Mouse (Mus musculus): ENCODE measurements around the gene Ifna16. TPM values are rescaled to one million over a fixed set of nuclear protein-coding genes. Genes with fewer than 3 reads are reported as not detected.

Ifna16 gene
- polyA plus RNA-seq (2016; fragmentation: Nextera tagmentation; extraction: Ambion mirVana), result not detected in 2 replicates

DNA sequence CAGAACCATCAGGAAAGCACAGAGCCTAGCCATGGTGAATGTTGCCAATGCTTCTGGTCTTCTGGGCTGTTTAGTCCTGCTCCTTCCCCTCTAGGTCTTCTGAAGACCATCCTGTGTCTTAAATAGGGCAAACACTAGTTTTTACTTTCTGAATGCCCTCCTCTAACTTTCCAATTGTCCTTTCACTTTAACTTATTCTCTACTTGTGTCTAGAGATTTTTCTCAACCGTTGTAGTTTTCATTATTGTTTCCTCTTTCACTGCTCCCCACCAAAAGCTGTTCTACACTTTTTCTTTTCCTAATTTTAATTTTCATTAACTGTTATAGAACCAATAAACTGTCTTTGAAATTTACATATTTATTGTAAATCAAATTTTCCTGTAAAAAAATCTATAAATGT lies at the start of gene Ifna16:
Ifna16 (minus strand) TSS at position 101 of the 400 bp plus-strand sequence.
- Histone ChIP-seq H3K9ac (no peak within 1 kb of the TSS), H3K4me2 (replicated peaks) (no peak within 1 kb of the TSS), H3K36me3 (no peaks in the 10 kb centered on the region), H3K27me3 (no peaks in the 10 kb centered on the region), H3K27ac (no peak within 1 kb of the TSS), H3K9me3 (replicated peaks) (no peaks in the 10 kb centered on the region), H3K4me1 (no peaks in the 10 kb centered on the region), H3K4me3 (no peak within 1 kb of the TSS)
- no peak for ATAC-seq (ENCODE audit: low FRiP score)
- WGBS, result 93% methylated on average over 1 of the region's 1 CpGs

- Histone ChIP-seq H3K4me2 (replicated peaks) (no peak overlapping the region), H3K36me3 (peaks cover 8% of the 10 kb centered on the region), H3K9ac (no peak overlapping the region), H3K9me3 (replicated peaks) (no peaks in the 10 kb centered on the region), H3K4me1 (peaks cover 21% of the 10 kb centered on the region), H3K4me3 (no peak overlapping the region), H3K27me3 (0 out of 2 replicates have a peak, but pooled peaks cover 2% of the 10 kb centered on the region), H3K27ac (peak overlapping the region; percentile 40; the same call in 1 of the 2 replicates)
- WGBS, result 64% methylated on average over 8 of the region's 8 CpGs
- no peak for ATAC-seq (ENCODE audit: low FRiP score)
Measured at GRCm38 (mm10) chr4:88723497-88724090, 46.9 kb upstream of the Ifna16 start.

- Histone ChIP-seq H3K27ac (peak within 1 kb of the TSS; percentile 99), H3K9me3 (replicated peaks) (no peaks in the 10 kb centered on the region), H3K36me3 (peaks cover 12% of the 10 kb centered on the region), H3K4me1 (peaks cover 26% of the 10 kb centered on the region), H3K4me2 (replicated peaks) (peak within 1 kb of the TSS; percentile 81), H3K27me3 (no peaks in the 10 kb centered on the region), H3K9ac (peak within 1 kb of the TSS; percentile 99), H3K4me3 (peak within 1 kb of the TSS; percentile 92)
- peak; percentile 97 for ATAC-seq (ENCODE audit: low FRiP score)
- WGBS, result under 1% methylated on average over 81 of the region's 82 CpGs
Measured at GRCm38 (mm10) chr4:88721791-88722721, 45.3 kb upstream of the Ifna16 start, which contains the start of the genes Gm26566 and Klhl9. Gm26566 (plus strand) TSS chr4:88721805. Klhl9 (minus strand) TSS chr4:88722465.

DNA sequence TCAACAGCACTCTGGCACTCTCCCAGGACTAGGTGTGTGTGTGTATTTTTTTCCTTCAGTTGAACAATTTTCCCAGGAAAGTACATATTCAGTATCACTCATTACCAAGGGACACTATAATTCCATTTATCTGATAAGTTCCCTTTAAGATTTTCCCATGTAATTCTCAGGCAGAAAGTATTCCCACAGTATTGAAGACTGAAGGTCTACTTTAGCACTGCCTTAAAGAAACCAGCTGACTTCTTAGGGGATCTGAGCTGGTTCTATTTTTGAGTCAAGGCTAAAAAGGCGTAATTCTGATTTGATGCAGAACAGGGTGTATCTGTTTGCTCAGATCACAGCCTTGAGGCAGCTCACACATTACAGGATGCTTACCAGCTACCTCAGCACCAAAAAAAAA lies 42.0 kb upstream of the Ifna16 start:
- no peak overlapping the region for H3K9ac ChIP-seq
- 66% methylated on average over 1 of the region's 1 CpGs for WGBS
- H3K36me3 ChIP-seq, result peaks cover 28% of the 10 kb centered on the region

GRCm38 (mm10) chr4:88715059-88715458 lies 38.3 kb upstream of the Ifna16 start:
- Histone ChIP-seq H3K9ac (no peak overlapping the region), H3K27ac (no peak overlapping the region), H3K27me3 (no peaks in the 10 kb centered on the region), H3K9me3 (replicated peaks) (no peaks in the 10 kb centered on the region; the same call in 1 of the 2 replicates), H3K4me1 (peaks cover 13% of the 10 kb centered on the region), H3K4me3 (no peak overlapping the region), H3K4me2 (replicated peaks) (no peak overlapping the region), H3K36me3 (peaks cover 26% of the 10 kb centered on the region)
- no peak for ATAC-seq (ENCODE audit: low FRiP score)

More for the DNA sequence above, 42.0 kb upstream of the Ifna16 start:
- Histone ChIP-seq H3K27me3 (no peaks in the 10 kb centered on the region), H3K4me1 (peaks cover 26% of the 10 kb centered on the region), H3K4me3 (peak overlapping the region; percentile 15; the same call in 1 of the 2 replicates), H3K4me2 (replicated peaks) (peak overlapping the region; percentile 81), H3K9me3 (replicated peaks) (no peaks in the 10 kb centered on the region), H3K27ac (no peak overlapping the region)
- ATAC-seq (ENCODE audit: low FRiP score), result no peak

DNA sequence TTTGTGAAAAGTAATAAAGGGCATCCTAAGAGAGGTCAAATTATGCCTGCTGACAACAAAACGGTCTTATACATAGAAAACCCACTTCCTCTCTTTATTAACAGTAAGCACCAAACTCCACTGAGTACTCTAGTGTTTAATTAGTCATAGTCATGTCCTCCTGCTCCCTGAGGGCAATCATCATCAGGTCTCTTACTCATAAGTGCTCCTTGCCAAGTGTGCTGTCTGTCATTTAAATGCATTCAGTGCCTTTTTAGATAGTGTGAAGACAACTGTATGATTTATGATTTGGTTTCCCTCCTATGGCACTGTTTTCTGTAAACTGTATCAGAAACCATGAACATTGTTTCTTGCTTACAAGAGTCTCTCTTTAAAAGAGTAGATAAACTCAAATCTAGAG lies 37.6 kb upstream of the Ifna16 start:
- H3K4me3 ChIP-seq, result no peak overlapping the region
- WGBS, result 88% methylated on average over 1 of the region's 1 CpGs
- peaks cover 24% of the 10 kb centered on the region for H3K36me3 ChIP-seq

GRCm38 (mm10) chr4:88707128-88707826 lies 30.6 kb upstream of the Ifna16 start:
- no peak overlapping the region for H3K9ac ChIP-seq
- H3K36me3 ChIP-seq, result no peaks in the 10 kb centered on the region
- H3K4me1 ChIP-seq, result no peaks in the 10 kb centered on the region
- 91% methylated on average over 1 of the region's 1 CpGs for WGBS
- H3K27ac ChIP-seq, result no peak overlapping the region
- H3K9me3 ChIP-seq (replicated peaks), result no peaks in the 10 kb centered on the region; the same call in 1 of the 2 replicates
- H3K4me3 ChIP-seq, result no peak overlapping the region
- H3K4me2 ChIP-seq (replicated peaks), result no peak overlapping the region
- H3K27me3 ChIP-seq, result no peaks in the 10 kb centered on the region
- ATAC-seq (ENCODE audit: low FRiP score), result no peak

More for the DNA sequence above, 37.6 kb upstream of the Ifna16 start:
- H3K9me3 ChIP-seq (replicated peaks), result no peaks in the 10 kb centered on the region; the same call in 1 of the 2 replicates
- peaks cover 9% of the 10 kb centered on the region for H3K4me1 ChIP-seq
- H3K4me2 ChIP-seq (replicated peaks), result no peak overlapping the region
- no peak overlapping the region for H3K27ac ChIP-seq
- no peak for ATAC-seq (ENCODE audit: low FRiP score)
- no peaks in the 10 kb centered on the region for H3K27me3 ChIP-seq
- H3K9ac ChIP-seq, result no peak overlapping the region

DNA sequence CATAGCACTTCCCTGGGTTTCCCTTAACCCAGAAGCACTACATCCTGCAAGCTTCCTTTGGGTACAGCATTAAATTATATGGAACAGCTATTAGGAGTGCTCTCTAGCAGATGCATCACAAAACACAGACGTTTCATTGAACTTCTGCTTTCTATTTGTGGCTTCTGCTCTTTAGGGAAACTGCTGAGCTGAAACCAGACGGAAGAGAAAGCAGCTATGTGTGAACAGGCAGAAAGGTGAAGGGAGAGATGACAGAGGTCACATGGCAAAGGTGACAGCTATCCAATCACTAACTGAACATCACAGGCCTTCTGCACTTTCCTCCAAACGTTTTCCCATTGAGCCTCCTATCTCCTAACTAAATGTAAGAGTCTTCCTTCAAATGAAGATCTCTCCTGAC lies 29.2 kb upstream of the Ifna16 start:
- no peak overlapping the region for H3K4me2 ChIP-seq (replicated peaks)
- no peak overlapping the region for H3K4me3 ChIP-seq
- H3K9me3 ChIP-seq (replicated peaks), result no peaks in the 10 kb centered on the region
- no peak overlapping the region for H3K27ac ChIP-seq
- no peak overlapping the region for H3K9ac ChIP-seq
- no peak for ATAC-seq (ENCODE audit: low FRiP score)
- no peaks in the 10 kb centered on the region for H3K36me3 ChIP-seq
- 51% methylated on average over 3 of the region's 3 CpGs for WGBS
- H3K27me3 ChIP-seq, result no peaks in the 10 kb centered on the region
- no peaks in the 10 kb centered on the region for H3K4me1 ChIP-seq

DNA sequence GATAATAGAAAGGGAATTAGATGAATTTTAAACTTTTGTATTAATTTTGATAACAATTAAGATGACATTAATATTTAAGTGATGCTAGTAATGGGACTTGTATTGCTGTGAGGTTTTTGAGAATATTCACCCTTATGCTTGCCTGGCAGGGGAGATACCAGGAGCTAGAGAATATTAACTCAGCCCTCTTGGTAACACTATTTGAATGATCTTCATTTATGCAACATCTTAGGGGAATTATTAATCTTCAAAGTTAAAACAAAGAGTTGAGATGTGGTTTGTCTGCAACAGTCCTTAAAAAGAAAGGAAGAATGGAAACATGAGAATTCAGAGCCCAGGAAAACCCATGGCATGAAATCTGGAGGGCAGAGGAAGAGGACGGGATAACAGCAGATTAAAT lies 22.6 kb upstream of the Ifna16 start:
- Histone ChIP-seq H3K9me3 (replicated peaks) (no peaks in the 10 kb centered on the region), H3K36me3 (no peaks in the 10 kb centered on the region), H3K4me2 (replicated peaks) (no peak overlapping the region), H3K27ac (no peak overlapping the region), H3K9ac (no peak overlapping the region), H3K4me3 (no peak overlapping the region), H3K27me3 (no peaks in the 10 kb centered on the region), H3K4me1 (no peaks in the 10 kb centered on the region)
- no peak for ATAC-seq (ENCODE audit: low FRiP score)
- 75% methylated on average over 1 of the region's 1 CpGs for WGBS

- no peaks in the 10 kb centered on the region for H3K36me3 ChIP-seq
- H3K27ac ChIP-seq, result no peak overlapping the region
- 87% methylated on average over 5 of the region's 5 CpGs for WGBS
- H3K9ac ChIP-seq, result no peak overlapping the region
- no peak for ATAC-seq (ENCODE audit: low FRiP score)
- H3K4me1 ChIP-seq, result no peaks in the 10 kb centered on the region
- no peak overlapping the region for H3K4me3 ChIP-seq
- H3K4me2 ChIP-seq (replicated peaks), result no peak overlapping the region
- no peaks in the 10 kb centered on the region for H3K27me3 ChIP-seq
- H3K9me3 ChIP-seq (replicated peaks), result no peaks in the 10 kb centered on the region
Measured at GRCm38 (mm10) chr4:88698781-88699180, 22.1 kb upstream of the Ifna16 start.

DNA sequence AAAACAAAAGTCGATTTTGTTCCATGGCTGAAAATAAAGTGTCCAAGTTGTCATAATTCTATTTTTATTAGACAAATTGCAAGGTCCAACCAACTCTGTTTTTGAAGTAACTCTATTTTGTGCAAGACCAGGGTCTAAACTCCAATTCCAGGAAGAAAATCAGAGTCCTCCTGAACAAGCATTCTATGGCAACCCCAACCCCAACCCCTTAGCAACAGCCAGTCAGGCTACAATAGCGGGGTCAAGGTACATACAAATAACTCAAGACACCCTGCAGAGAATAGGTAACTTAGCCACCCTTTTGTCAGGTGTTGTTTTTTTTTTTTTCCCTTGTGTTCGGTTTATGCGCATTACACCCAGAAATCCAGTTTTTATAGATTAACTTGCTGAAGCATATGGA lies 21.0 kb upstream of the Ifna16 start:
- H3K9ac ChIP-seq, result no peak overlapping the region
- no peaks in the 10 kb centered on the region for H3K4me1 ChIP-seq
- no peak overlapping the region for H3K27ac ChIP-seq
- H3K4me3 ChIP-seq, result no peak overlapping the region
- H3K36me3 ChIP-seq, result no peaks in the 10 kb centered on the region
- no peak for ATAC-seq (ENCODE audit: low FRiP score)
- H3K27me3 ChIP-seq, result no peaks in the 10 kb centered on the region
- H3K9me3 ChIP-seq (replicated peaks), result no peaks in the 10 kb centered on the region
- 85% methylated on average over 4 of the region's 4 CpGs for WGBS
- no peak overlapping the region for H3K4me2 ChIP-seq (replicated peaks)

- no peak for ATAC-seq (ENCODE audit: low FRiP score)
- 61% methylated on average over 6 of the region's 6 CpGs for WGBS
- H3K36me3 ChIP-seq, result no peaks in the 10 kb centered on the region
Measured at GRCm38 (mm10) chr4:88697108-88697507, 20.4 kb upstream of the Ifna16 start.

More at GRCm38 (mm10) chr4:88697108-88697507, 20.4 kb upstream of the Ifna16 start:
- Histone ChIP-seq H3K9me3 (replicated peaks) (no peaks in the 10 kb centered on the region), H3K4me2 (replicated peaks) (no peak overlapping the region), H3K27me3 (no peaks in the 10 kb centered on the region), H3K4me3 (no peak overlapping the region), H3K9ac (no peak overlapping the region), H3K27ac (no peak overlapping the region), H3K4me1 (no peaks in the 10 kb centered on the region)

Data from hindbrain, embryonic 12.5 days (tissue).